Mouse (Mus musculus) heart, embryonic 14.5 days (tissue): ENCODE measurements around the gene Pdcl3. TPM values are rescaled to one million over a fixed set of nuclear protein-coding genes. Genes with fewer than 3 reads are reported as not detected.

Experiments
- ATAC-seq: fragments of 200-750 bp; cut with Nextera tagmentation; 2 replicates; pipeline ENCODE4 v1.8.0; 2017; ENCODE audit warnings: low read depth, moderate TSS enrichment; ENCODE audit not compliant: insufficient number of reproducible peaks, insufficient read depth, low FRiP score
- H3K27ac ChIP-seq, 2 experiments: fragments of 200-500 bp in 1 of 2; fragments of 300-500 bp in 1 of 2; sonication (generic) in 1 of 2; replicated peaks in 1 of 2; 2 replicates each; pipeline ENCODE4 v1.5.1; 2012 to 2014; ENCODE audit warnings: low read depth in 2 of 2, low read length in 2 of 2, control low read depth in 1 of 2, mild to moderate bottlenecking in 1 of 2, mixed read lengths in 1 of 2; ENCODE audit not compliant: control insufficient read depth in 1 of 2, insufficient read depth in 1 of 2
- H3K27me3 ChIP-seq: fragments of 300-500 bp; sonication (generic); 2 replicates; pipeline ENCODE4 v1.6.1; 2014; ENCODE audit warnings: mild to moderate bottlenecking, low read length, control low read depth; ENCODE audit not compliant: control insufficient read depth, insufficient read depth
- H3K36me3 ChIP-seq: fragments of 300-500 bp; sonication (generic); 2 replicates; pipeline ENCODE4 v1.6.1; 2014; ENCODE audit warnings: mild to moderate bottlenecking, control low read depth, low read length, mixed read lengths; ENCODE audit not compliant: control insufficient read depth, insufficient read depth
- H3K4me1 ChIP-seq, 2 experiments: fragments of 200-500 bp in 1 of 2; fragments of 300-500 bp in 1 of 2; sonication (generic) in 1 of 2; 2 replicates each; pipeline ENCODE4 v1.6.1; 2012 to 2014; ENCODE audit warnings: low read length in 2 of 2, control low read depth in 1 of 2, mixed read lengths in 1 of 2; ENCODE audit not compliant: control insufficient read depth in 2 of 2, insufficient read depth in 2 of 2
- H3K4me2 ChIP-seq: fragments of 300-500 bp; sonication (generic); 2 replicates; pipeline ENCODE4 v1.6.1; 2014; ENCODE audit warnings: mild to moderate bottlenecking, low read length
- H3K4me3 ChIP-seq, 2 experiments: fragments of 200-500 bp in 1 of 2; fragments of 300-500 bp in 1 of 2; sonication (generic) in 1 of 2; 2 replicates each; pipeline ENCODE4 v1.5.1; 2012 to 2014; ENCODE audit warnings: low read length in 2 of 2, mild to moderate bottlenecking in 2 of 2, control low read depth in 1 of 2, low read depth in 1 of 2, moderate library complexity in 1 of 2; ENCODE audit not compliant: control insufficient read depth in 1 of 2, insufficient read depth in 1 of 2
- H3K9ac ChIP-seq: fragments of 300-500 bp; sonication (generic); 2 replicates; pipeline ENCODE4 v1.6.1; 2014; ENCODE audit warnings: mild to moderate bottlenecking, low read length
- H3K9me3 ChIP-seq: fragments of 300-500 bp; sonication (generic); 2 replicates; pipeline ENCODE4 v1.6.1; 2016; ENCODE audit warnings: low read length, control low read depth; ENCODE audit not compliant: control insufficient read depth
- WGBS: fragments of 180-500 bp; shearing (Covaris S2); extraction: QIAGEN DNeasy Blood & Tissue Kit; methylation state at CpG from one replicate; pipeline ENCODE4 v1.1.7; 2014; 5-methylcytosine and 5-hydroxymethylcytosine counted together
- polyA plus RNA-seq: library from polyadenylated mRNA; unstranded; fragments of >200 nt; fragmentation: Nextera tagmentation; extraction: Ambion mirVana; gene quantifications from 2 replicates; pipeline ENCODE4 v1.2.1, GENCODE M21; 2014

The Pdcl3 gene
- polyA plus RNA-seq = 115 and 127 TPM in 2 replicates

DNA sequence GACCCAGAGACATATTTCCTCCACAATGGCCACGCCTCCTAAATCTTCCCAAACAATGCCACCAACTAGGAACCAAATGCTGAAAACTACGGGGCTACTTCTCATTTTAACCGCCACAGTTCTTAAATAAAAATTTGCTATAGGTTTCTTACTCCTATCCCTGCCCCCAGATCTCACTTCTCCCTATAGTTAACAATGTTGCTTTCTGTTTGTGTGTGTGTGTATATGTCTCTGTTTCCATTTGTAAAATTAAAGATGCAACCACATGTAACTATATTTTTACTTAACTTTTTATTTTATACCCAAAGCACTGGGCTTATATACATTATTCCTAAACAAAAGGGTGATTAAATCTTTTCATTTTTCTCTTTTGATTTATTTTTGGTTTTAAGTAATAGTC is at the start of gene Pdcl3:
Gene Pdcl3 (plus strand): TSS at position 301 of the 400 bp plus-strand sequence.
- no peak for ATAC-seq
- no peak within 1 kb of the TSS for H3K9ac ChIP-seq
- H3K4me2 ChIP-seq = no peak within 1 kb of the TSS
- H3K27ac ChIP-seq = no peak within 1 kb of the TSS
- no peak within 1 kb of the TSS for H3K4me3 ChIP-seq
- peaks cover 7 to 10% of the 10 kb centered on the region in 2 experiments for H3K4me1 ChIP-seq
- WGBS = 95% methylated on average over 3 of the region's 3 CpGs
- no peaks in the 10 kb centered on the region for H3K9me3 ChIP-seq
- H3K27me3 ChIP-seq = no peaks in the 10 kb centered on the region
- no peaks in the 10 kb centered on the region for H3K36me3 ChIP-seq

DNA sequence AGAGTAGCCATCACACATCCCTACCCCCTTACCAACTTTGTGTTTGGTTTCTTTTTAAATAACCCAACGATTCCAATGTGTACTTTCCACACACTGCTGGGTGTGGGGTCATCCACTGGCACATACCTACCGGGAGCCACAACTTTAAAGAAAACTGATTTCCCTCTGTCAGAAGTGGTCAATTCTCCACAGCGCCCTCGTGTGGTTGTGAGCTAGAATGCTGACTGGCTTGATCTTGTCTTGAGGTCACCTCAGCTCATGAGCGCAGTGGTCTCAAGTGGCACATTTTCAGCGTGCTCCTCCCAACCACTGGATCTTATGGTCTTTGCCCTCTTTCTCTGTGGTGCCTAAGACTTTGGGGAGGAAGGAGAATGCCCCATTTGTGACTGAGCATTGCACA is 48.6 kb upstream of the Pdcl3 start:
- Histone ChIP-seq H3K4me2 (no peak overlapping the region), H3K9ac (no peak overlapping the region), H3K27me3 (no peaks in the 10 kb centered on the region), H3K9me3 (no peaks in the 10 kb centered on the region), H3K27ac (no peak overlapping the region), H3K4me3 (no peak overlapping the region), H3K4me1 (no peaks in the 10 kb centered on the region), H3K36me3 (no peaks in the 10 kb centered on the region)
- no peak for ATAC-seq
- 21% methylated on average over 6 of the region's 6 CpGs for WGBS

DNA sequence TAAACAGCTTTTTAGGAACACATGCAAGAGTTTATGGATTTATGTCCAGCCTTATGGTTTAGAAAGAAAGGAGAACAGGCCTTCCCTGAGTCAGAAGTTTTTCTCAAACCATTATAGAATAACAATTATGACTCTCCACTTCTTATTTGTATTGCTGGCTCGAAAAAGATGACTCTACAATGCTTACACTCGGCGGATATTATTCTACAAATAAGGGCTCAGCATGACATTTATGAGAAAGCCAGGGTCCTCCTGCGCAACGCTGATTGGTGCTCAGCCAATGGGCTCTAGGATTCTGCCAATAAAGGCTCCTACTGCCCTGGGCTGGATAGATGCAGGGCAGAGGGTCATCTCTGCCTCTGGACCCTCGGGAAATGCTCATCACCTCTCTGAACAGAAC is 46.6 kb upstream of the Pdcl3 start, which contains the start of gene Nms:
Gene Nms (plus strand): TSS at position 301 of the 400 bp plus-strand sequence.
- H3K9ac ChIP-seq = no peak within 1 kb of the TSS
- no peak for ATAC-seq
- H3K4me1 ChIP-seq = no peaks in the 10 kb centered on the region
- no peak within 1 kb of the TSS for H3K4me2 ChIP-seq
- H3K36me3 ChIP-seq = no peaks in the 10 kb centered on the region
- no peaks in the 10 kb centered on the region for H3K9me3 ChIP-seq
- no peaks in the 10 kb centered on the region for H3K27me3 ChIP-seq
- WGBS = 70% methylated on average over 6 of the region's 6 CpGs
- no peak within 1 kb of the TSS for H3K27ac ChIP-seq
- no peak within 1 kb of the TSS for H3K4me3 ChIP-seq

DNA sequence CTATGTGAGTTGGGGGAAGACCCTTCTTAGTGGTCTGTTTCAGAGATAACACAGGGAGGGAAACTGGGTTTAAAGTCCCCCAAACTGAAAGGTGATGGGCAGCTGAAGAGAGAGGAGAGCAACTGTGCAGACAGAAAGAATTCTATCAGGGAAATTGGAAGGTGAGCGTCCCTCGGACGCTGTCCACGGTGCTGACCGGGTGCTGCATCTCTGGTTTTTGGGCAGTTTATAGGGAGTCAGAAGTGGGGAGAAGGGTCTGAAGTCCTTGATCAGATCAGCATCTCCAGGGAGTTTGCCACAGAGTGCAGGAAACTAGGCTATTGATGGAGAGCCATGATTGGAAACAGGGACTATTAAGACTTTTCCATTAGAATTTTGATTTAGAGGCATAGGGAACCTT is 45.8 kb upstream of the Pdcl3 start:
- Histone ChIP-seq H3K4me3 (no peak overlapping the region), H3K27ac (no peak overlapping the region), H3K27me3 (no peaks in the 10 kb centered on the region), H3K4me2 (no peak overlapping the region), H3K36me3 (no peaks in the 10 kb centered on the region), H3K9ac (no peak overlapping the region), H3K9me3 (no peaks in the 10 kb centered on the region), H3K4me1 (no peaks in the 10 kb centered on the region)
- ATAC-seq = no peak
- 5% methylated on average over 5 of the region's 5 CpGs for WGBS

DNA sequence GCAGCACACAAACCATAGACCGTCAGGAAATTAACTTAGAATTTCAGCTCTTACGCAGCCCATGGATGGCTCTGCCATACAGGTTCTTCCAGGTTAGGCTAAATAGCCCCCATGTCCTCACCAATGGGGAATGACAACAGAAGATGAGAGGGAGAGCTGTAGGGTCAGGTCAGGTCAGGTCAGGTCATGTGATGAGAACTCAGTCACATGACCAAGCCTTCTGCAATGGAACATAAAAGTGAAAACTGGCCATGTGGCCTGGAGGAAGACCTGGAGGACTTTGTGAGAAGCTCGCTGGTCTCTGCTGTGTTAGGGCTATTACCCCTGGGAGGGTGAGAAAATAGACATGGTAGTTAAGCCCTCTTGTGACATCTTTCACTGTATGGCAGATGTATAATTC is 29.0 kb upstream of the Pdcl3 start:
- Histone ChIP-seq H3K9me3 (no peaks in the 10 kb centered on the region), H3K4me3 (no peak overlapping the region), H3K27me3 (no peaks in the 10 kb centered on the region), H3K4me2 (no peak overlapping the region), H3K27ac (no peak overlapping the region), H3K36me3 (no peaks in the 10 kb centered on the region), H3K4me1 (no peaks in the 10 kb centered on the region), H3K9ac (no peak overlapping the region)
- 87% methylated on average over 3 of the region's 3 CpGs for WGBS
- ATAC-seq = no peak

DNA sequence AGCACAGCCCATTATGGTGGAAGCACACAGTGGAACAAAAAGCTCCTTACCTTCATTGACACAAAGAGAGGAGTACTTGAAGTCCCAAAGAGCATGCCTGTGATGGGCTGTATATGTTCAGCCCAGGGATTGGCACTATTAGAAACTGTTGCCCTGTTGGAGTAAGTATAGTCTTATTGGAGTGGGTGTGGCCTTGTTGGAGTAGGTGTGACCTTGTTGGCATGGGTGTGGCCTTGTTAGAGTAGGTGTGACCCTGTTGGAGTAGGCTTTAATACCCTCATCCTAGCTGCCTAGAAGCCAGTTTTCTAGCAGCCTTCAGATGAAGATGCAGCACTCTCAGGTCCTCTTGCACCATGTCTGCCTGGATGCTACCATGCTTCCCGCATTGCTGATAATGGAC is 16.3 kb upstream of the Pdcl3 start:
- Histone ChIP-seq H3K4me1 (no peaks in the 10 kb centered on the region), H3K9ac (no peak overlapping the region), H3K4me2 (no peak overlapping the region), H3K27me3 (no peaks in the 10 kb centered on the region), H3K36me3 (no peaks in the 10 kb centered on the region), H3K27ac (no peak overlapping the region), H3K9me3 (no peaks in the 10 kb centered on the region), H3K4me3 (no peak overlapping the region)
- ATAC-seq = no peak
- WGBS = 91% methylated on average over 1 of the region's 1 CpGs

DNA sequence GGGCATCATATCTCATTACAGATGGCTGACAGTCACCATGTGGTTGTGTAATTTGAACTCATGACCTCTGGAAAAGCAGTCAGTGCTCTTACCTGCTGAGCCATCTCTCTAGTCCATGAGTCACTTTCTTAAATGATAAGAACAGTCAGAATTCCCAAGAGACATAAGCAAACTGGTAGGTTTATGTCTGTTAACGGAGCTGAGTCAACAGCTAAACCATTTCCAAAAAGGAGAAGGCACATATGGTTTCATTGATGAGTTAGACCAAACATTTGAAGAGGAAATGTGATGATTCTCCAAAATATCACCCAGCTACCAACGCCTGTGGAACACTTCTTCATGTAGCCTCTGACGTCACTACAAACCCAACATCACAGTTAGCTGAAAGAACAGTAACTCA is 13.7 kb upstream of the Pdcl3 start:
- no peak overlapping the region for H3K4me3 ChIP-seq
- H3K27me3 ChIP-seq = no peaks in the 10 kb centered on the region
- no peak overlapping the region for H3K27ac ChIP-seq
- H3K9me3 ChIP-seq = no peaks in the 10 kb centered on the region
- H3K4me1 ChIP-seq = no peaks in the 10 kb centered on the region
- no peak overlapping the region for H3K4me2 ChIP-seq
- H3K9ac ChIP-seq = no peak overlapping the region
- no peaks in the 10 kb centered on the region for H3K36me3 ChIP-seq
- WGBS = 66% methylated on average over 3 of the region's 3 CpGs
- ATAC-seq = no peak

DNA sequence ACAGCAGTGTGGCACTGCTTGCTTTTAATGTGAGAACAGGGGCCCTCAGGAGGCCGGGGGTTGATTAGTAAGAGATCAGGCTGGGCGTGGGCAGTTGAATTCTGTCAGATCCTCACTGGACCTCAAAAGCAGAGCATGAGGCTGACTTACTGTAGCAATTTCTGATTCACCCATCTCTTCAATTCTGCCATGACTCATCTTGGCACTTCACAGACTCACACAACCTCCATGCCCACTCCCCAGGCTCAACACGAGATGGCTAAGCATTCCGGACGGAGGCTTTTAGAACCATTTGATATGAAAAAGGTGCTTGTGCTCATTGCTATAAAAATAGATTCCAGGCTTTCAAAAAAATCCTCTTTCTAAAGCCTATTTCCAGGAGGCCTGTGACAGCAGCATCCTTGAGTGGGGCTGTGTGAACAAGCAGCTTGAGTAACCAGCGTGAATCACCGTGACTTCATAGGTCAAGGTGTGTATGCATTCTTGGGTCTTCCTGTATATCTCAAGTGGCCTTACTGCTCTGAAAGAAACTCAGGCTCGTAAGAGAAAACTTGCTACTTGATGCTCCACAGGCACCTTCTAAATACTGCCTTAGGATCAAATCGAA is 12.3 kb upstream of the Pdcl3 start:
- WGBS = 75% methylated on average over 9 of the region's 9 CpGs

More for the DNA sequence above, 12.3 kb upstream of the Pdcl3 start:
- Histone ChIP-seq H3K4me3 (no peak overlapping the region), H3K9me3 (no peaks in the 10 kb centered on the region), H3K4me2 (no peak overlapping the region), H3K27ac (no peak overlapping the region), H3K9ac (no peak overlapping the region), H3K27me3 (no peaks in the 10 kb centered on the region), H3K4me1 (no peaks in the 10 kb centered on the region), H3K36me3 (no peaks in the 10 kb centered on the region)
- no peak for ATAC-seq
